Mouse (Mus musculus) Muller cell, postnatal 12 days (primary cell): ENCODE measurements around the gene Dthd1.

Experiments used
- DNase-seq: peaks from one replicate; pipeline ENCODE4 v3.0.0-alpha.2; 2015; ENCODE audit errors: inconsistent ontology term

The Dthd1 gene

GRCm38 (mm10) chr5:62813402-62814071 is at the start of gene Dthd1:
TSS of gene Dthd1 (plus strand) at chr5:62813823.
- no peak for DNase-seq

- DNase-seq = no peak
Measured at GRCm38 (mm10) chr5:62764161-62764560, 49.5 kb upstream of the Dthd1 start.

GRCm38 (mm10) chr5:62765459-62765783 is 48.2 kb upstream of the Dthd1 start:
- DNase-seq = no peak

GRCm38 (mm10) chr5:62765784-62766701 is 47.6 kb upstream of the Dthd1 start, which contains the start of gene Arap2:
TSS of gene Arap2 (minus strand) at chr5:62766159.
- DNase-seq = peak; percentile 84

- DNase-seq = no peak
Measured at GRCm38 (mm10) chr5:62771775-62772599, 41.6 kb upstream of the Dthd1 start.

- no peak for DNase-seq
Measured at GRCm38 (mm10) chr5:62777804-62778203, 35.8 kb upstream of the Dthd1 start.

GRCm38 (mm10) chr5:62778682-62779081 is 34.9 kb upstream of the Dthd1 start:
- no peak for DNase-seq

- peak; percentile 8 for DNase-seq
Measured at GRCm38 (mm10) chr5:62786809-62787208, 26.8 kb upstream of the Dthd1 start.

- no peak for DNase-seq
Measured at GRCm38 (mm10) chr5:62790921-62791564, 22.6 kb upstream of the Dthd1 start.

- no peak for DNase-seq
Measured at GRCm38 (mm10) chr5:62792776-62793175, 20.8 kb upstream of the Dthd1 start.

- DNase-seq = no peak
Measured at GRCm38 (mm10) chr5:62814072-62814414, 420 bp downstream of the Dthd1 start.

- DNase-seq = peak; percentile 3
Measured at GRCm38 (mm10) chr5:62815741-62816140, 2.1 kb downstream of the Dthd1 start.

GRCm38 (mm10) chr5:62819567-62819966 is 5.9 kb downstream of the Dthd1 start:
- DNase-seq = no peak

GRCm38 (mm10) chr5:62820363-62821271 is 7.0 kb downstream of the Dthd1 start:
- DNase-seq = no peak

GRCm38 (mm10) chr5:62842955-62843730 is 29.5 kb downstream of the Dthd1 start:
- no peak for DNase-seq

GRCm38 (mm10) chr5:62846571-62847131 is 33.0 kb downstream of the Dthd1 start:
- no peak for DNase-seq

GRCm38 (mm10) chr5:62851337-62851736 is 37.7 kb downstream of the Dthd1 start:
- no peak for DNase-seq

GRCm38 (mm10) chr5:62854361-62854844 is 40.8 kb downstream of the Dthd1 start:
- DNase-seq = no peak

GRCm38 (mm10) chr5:62857502-62857901 is 43.9 kb downstream of the Dthd1 start:
- no peak for DNase-seq
